Mouse (Mus musculus): ENCODE data around the gene Eif2d.

GRCm38 (mm10) chr1:131139102-131140095 lies 13.6 kb upstream of the Eif2d start:
- TF ChIP-seq POLR2A (IDR thresholded peaks at IDR 0.05; ENCODE audit: insufficient read depth, low read depth, low read length) (no peak), CTCF (IDR thresholded peaks at IDR 0.05; ENCODE audit: insufficient read depth, low read depth, low read length) (no peak)
